Mouse (Mus musculus) ovary, postnatal 10 days (tissue): ENCODE results near the gene Gas7.

Experiments used
- DNase-seq: peaks from one replicate; pipeline ENCODE4 v3.0.0; 2022; ENCODE audit warnings: low spot score

Gas7 gene

DNA sequence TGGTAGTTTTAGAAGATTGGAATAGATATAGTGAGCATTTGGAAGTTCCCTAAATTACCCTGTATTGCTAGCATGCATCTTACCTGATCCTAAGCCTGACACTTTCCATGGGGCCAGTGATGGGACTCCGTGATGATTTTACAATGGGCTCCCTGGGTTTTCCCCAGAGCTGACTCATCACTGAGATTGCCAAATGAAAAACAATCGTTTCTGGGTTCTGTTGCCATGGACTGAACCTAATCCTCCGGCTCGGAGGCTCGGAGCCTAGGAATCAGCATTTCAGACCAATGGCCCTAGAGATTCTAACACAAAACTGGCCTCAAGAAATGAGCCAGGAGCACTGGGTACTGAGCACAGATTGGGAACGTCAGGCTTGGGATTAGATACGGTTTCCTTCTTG is 167.1 kb downstream of the Gas7 start:
- no peak for DNase-seq

DNA sequence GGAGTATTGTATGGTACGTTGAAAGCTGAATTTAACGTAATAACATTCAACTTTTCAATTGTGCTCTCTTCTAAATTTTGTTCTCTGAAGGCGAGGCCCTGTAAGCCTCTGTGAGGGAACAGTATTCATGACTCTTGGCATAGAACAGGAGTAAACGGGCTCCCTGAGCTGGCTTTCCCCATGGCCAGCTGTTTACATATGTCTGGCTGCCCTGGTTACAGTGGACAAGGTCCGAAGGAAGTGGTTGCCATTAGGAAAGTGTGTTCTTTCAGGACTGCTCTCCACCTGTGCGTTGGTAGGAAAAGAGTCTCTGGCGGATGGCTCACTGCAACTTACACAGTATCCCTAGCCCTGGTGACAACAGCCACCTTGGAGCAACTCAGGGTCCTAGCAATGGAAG is 171.9 kb downstream of the Gas7 start:
- DNase-seq = no peak

DNA sequence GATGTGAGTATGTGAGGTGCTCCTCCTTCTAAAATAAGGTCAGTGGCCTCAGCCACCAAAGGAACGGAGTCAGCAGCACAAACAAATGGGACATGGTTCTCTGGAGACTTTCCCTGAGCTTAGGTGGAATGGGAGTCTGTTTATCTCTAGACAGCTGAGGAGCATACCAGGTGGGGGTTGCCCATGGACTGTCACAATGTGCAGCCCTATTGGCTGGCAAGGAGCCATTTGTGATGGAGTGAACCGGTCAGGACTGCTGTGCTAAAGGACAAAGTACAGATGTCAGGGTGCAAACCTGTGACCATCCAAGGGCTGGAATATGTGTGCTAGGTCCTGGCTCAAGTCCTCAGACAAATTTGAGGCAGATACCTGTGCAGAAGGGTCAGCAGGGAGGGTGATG is 173.3 kb downstream of the Gas7 start:
- no peak for DNase-seq

GRCm38 (mm10) chr11:67632906-67633305 is 177.7 kb downstream of the Gas7 start:
- DNase-seq = no peak

DNA sequence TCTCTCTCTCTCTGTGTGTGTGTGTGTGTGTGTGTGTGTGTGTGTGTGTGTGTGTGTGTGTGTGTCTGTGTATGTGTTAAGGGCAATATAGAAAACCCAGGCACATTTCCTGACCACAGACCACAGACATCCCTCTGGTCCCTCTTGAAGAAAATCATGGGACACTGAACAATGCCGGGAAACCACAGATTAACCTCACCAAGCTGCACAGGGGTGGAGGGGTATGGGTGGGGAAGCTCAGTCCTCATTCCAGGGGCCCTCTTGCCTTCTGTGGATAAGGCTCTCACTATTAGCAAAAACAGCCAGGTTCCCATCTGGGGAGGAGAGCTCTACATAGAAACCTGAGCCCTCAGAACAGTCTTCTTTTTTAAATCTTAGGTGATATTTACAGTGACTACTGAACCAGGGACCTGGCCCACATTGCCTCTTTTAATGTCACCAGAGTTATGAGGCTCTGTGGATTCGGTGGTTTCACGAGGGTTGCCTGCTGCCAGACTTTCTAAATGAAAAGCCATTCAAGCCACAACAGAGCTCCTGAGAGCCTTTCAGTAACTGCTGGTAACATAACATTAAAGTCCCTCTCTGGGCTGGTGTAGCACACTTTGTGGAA is 178.5 kb downstream of the Gas7 start:
- no peak for DNase-seq

- no peak for DNase-seq
Measured at GRCm38 (mm10) chr11:67636201-67636600, 181.0 kb downstream of the Gas7 start.

DNA sequence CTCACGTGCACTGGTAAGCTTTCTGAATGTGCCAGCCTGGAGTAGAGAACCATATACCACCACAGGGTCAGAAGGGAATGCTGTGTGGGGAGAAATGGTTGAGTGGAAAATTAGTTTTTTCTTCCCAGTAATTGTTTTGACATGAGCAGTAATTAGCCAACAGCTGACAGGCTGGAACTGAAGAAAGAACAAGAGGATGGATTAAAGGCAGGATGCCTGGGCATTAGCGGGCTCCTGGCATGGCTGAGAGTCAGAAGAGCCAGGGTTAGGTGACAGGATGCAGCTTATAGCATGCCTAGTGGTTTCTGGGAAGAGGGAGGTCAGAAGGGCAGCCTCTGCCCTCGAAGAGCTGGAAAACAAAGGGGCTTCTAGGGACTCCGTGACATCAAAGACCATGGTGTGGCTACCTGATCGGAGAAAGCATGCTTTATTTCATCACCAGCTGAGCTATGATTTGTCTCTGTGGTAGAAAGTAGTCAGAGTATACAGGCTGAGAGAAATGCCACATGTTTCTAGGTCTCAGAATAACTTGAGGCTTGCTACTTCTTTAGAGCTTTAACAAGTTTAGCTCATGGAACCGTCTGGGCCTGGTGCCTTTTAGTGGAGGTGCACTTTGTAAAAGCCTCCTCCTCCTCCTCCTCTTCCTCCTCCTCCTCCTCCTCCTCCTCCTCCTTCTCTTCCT is 181.8 kb downstream of the Gas7 start:
- DNase-seq = no peak

GRCm38 (mm10) chr11:67638401-67638800 is 183.2 kb downstream of the Gas7 start:
- no peak for DNase-seq

DNA sequence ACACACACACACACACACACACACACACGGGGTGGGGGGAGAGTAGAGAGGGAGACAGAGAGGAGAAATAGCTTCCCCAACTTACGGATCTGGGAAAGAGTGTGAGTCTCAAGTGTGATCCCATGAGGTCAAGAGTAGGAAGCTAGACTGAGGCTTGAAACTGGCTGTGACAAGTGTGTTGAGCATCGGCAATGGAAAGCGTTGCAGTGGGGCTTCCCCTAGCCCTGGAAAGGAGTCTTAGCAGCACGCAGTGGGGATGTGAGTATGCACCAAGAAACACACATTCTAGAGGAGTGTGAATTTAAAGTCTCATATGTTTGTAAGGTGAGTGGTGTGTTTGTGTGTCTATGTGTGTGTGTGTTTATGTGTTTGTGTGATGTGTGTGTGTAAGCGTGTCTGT is 185.1 kb downstream of the Gas7 start:
- DNase-seq = no peak

- no peak for DNase-seq
Measured at GRCm38 (mm10) chr11:67642421-67642820, 187.2 kb downstream of the Gas7 start.

- DNase-seq = no peak
Measured at GRCm38 (mm10) chr11:67642835-67643234, 187.6 kb downstream of the Gas7 start.

GRCm38 (mm10) chr11:67643465-67643864 is 188.2 kb downstream of the Gas7 start:
- DNase-seq = no peak

DNA sequence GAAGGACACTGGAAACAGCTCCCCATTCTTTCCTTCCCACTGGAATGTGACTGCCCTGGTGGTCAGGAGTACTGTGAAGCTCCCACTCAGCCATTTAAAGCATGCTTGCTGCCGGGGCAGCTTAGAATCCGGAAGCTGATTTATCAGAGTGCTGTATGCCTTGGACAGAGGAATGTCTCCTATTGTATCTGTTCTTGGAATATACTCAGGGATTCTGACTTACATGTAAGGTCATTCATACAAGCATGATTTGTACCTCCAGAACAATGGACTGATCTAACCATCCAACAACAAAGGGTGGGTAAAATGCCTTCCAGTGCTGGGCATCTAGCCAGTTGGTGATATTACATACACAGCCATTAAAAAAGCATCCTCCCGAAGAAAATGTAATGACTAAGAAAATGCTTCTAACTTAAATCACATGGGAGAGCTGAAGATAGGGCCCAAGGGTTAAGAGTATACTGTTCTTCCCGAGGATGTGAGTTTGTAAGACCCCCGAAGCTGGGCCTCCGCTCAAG is 189.5 kb downstream of the Gas7 start:
- DNase-seq = no peak

GRCm38 (mm10) chr11:67647745-67648144 is 192.5 kb downstream of the Gas7 start:
- DNase-seq = peak; percentile 51

DNA sequence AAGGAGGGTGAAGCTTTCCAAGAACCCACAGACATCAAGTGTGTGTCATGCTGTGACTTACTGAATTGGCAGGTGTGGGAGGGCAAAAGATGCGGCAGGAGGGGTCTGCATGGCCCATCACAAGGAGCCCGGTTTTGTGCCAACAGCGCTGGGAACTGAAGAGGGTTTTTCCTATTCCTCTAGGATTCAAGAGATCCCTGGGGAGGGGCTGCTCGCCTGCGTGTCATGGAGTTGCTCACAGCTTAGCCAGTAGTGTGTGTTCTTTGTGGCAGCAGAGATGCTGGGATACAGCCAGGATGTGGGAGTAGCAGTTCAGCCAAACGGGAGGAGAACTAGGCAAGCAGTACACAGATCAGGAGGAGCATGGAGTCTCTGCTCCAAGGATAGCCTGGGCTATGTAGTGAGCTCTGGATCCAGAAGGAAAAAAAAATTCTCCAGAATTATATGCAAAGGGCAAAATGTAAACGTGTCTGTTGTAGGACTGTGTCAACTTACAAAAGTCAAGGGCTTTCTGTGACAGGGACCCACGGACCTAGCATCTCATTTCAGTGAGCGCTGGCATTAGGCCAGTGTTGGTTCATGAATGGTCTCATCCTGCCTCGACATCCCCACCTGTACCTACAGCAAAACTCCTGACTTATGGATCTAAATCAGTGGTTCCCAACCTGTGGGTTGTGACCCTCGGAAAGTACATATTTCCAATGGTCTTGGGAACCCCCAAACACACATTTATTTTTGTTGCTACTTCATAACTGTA is 193.6 kb downstream of the Gas7 start:
- DNase-seq = no peak

GRCm38 (mm10) chr11:67649971-67650707 is 194.9 kb downstream of the Gas7 start:
- no peak for DNase-seq

- DNase-seq = no peak
Measured at GRCm38 (mm10) chr11:67651731-67652130, 196.5 kb downstream of the Gas7 start.

DNA sequence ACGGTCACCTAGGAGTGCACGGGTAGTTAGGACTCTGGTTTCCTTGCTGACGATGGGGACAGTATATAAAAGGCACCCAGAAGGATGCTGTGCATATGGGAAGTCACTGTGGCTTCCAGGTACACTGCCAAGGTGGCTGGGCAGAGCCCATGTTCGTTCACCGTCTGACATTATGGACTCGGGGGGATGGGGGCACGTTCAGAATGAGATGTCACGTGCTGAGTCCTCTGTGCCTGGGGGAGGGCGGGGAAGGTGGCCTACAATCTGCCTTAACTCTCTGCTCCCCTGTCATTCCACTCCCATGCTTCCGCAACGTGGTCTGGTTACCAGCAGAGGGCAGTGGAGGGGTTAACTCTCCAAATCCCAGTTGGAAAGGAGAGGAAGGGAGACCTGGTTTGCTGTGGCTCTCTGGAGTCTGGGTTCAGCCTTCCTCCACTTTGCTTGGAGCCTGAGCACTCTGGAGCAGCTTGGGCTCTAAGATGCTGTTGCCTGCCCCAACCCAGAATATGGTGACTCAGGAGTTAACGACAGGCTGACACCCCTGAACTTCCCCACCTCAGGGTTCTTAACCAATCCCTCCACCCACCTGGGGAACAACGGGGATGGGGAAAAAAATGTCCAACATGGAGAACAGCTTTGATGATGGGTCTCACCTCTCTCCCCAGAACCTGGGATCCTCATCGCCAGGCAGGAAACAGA is 197.1 kb downstream of the Gas7 start:
- DNase-seq = no peak

DNA sequence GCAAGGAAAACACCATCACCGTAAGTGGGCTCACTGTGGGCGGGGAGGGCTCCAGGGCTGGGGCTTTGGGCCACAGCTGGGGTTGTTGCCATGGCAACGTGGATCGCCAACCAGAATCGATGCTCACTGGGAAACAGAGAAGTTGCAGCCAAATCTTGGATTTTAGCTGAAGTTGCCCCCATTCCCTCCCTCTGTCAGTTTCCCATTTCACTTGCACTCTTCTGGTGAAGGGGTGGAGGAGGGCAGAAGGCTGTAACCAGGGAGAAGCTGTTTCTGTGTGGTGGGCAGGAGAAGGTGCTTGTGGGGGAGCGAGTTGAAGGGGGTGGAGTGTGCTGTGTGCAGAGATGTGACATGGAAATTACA is 197.6 kb downstream of the Gas7 start:
- no peak for DNase-seq

DNA sequence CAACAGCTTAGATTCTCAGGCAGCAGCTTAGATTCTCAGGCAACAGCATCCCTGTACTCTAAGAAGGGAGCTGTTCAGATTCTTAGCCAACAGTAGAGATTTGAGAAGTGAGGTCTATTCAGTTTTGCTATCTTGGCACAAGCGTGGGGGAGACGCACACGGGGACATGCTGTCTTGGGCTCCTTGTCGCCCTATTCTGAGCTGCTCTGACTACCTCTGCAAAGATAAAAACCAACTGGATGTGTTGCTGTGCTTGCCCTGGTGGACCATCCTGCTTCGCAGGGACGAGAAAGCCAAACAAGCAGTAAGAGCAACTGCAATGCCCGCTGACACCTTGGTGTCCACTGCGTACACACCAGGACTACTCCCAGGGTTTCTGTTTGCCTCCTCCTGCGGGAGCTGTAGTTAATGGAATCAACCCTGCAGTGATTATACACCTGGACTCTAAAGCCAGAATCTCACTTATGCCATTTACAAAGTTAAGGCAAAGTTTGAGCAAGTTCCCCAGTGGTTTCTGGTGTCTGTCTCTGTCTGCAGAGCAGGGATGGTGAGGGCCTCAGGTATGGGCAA is 198.4 kb downstream of the Gas7 start:
- DNase-seq = no peak

DNA sequence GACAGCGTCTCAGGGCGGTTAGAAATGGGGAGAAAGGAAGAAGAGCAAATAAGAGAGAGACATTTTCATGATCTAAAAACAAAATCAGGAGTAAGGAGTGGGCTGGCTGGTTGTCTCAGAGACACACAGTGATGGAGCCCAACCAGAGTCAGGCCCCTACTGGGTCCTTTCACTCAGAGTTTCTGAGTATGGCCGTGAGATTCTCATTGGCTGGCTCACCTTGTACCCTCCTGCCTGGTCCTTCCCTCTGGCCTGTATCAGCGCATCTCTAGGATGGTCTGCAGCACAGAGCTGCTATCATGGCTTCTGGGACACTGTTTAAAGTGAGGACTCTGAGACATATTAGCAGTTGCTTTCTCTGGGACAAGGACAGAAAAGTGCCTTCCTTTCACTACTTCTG is 199.3 kb downstream of the Gas7 start:
- DNase-seq = no peak
